ENCODE assay signal across 9 mouse cellular contexts in genomic region chr6:4762252-4762651, GRCm38 (mm10). TPM values are rescaled to one million over a fixed set of nuclear protein-coding genes. Genes with fewer than 3 reads are reported as not detected.
DNase-seq lines count a peak whose midpoint lies in the region; ATAC-seq and TF ChIP-seq lines count a peak whose summit lies in the region.
"Had no signal": no experiment of that assay in that cellular context is flagged by ENCODE, and none has a peak within 500 bp of the region (broad histone marks: within the 10 kb centered on the region; RNA-seq: fewer than 3 reads in every experiment).

No protein-coding gene starts in this region.

- DNase-seq in kidney, postnatal 10 days, result no peak
- no peak for DNase-seq in embryonic facial prominence, embryonic 14.5 days (ENCODE audit: low spot score)
- no peak for DNase-seq in Muller cell, postnatal 12 days (ENCODE audit: inconsistent ontology term)
- no peak for DNase-seq in urinary bladder, postnatal 4 days (ENCODE audit: low spot score in 2 of 2)
- no peak for DNase-seq in thymus, postnatal 10 days (ENCODE audit: low spot score in 2 of 2)

- H3K4me3 ChIP-seq in kidney, embryonic 15.5 days (replicated peaks), result no peak overlapping the region
- H3K4me3 ChIP-seq in embryonic facial prominence, embryonic 14.5 days (ENCODE audit: low read depth, low read length), result no peak overlapping the region
- no peak overlapping the region for H3K4me3 ChIP-seq in intestine, postnatal 0 days (ENCODE audit: low read depth, low read length)
- H3K4me3 ChIP-seq in neural tube, embryonic 14.5 days (ENCODE audit: low read depth, low read length), result no peak overlapping the region
- H3K4me3 ChIP-seq: erythroblast, embryonic 14.5 days had no signal

- H3K4me1 ChIP-seq in kidney, embryonic 15.5 days, result no peaks in the 10 kb centered on the region
- H3K4me1 ChIP-seq in embryonic facial prominence, embryonic 14.5 days (ENCODE audit: control insufficient read depth, insufficient read depth, low read length), result no peaks in the 10 kb centered on the region
- H3K4me1 ChIP-seq in intestine, postnatal 0 days (replicated peaks; ENCODE audit: control insufficient read depth, insufficient read depth, low read length), result no peaks in the 10 kb centered on the region
- H3K4me1 ChIP-seq in neural tube, embryonic 14.5 days (ENCODE audit: control insufficient read depth, insufficient read depth, low read length), result no peaks in the 10 kb centered on the region

- no peak overlapping the region for H3K27ac ChIP-seq in kidney, embryonic 15.5 days
- no peak overlapping the region for H3K27ac ChIP-seq in embryonic facial prominence, embryonic 14.5 days (replicated peaks; ENCODE audit: low read depth, low read length)
- no peak overlapping the region for H3K27ac ChIP-seq in intestine, postnatal 0 days (ENCODE audit: low read depth, low read length)
- H3K27ac ChIP-seq in neural tube, embryonic 14.5 days (ENCODE audit: low read depth, low read length), result no peak overlapping the region

- peak; percentile 99 for ATAC-seq in kidney, embryonic 15.5 days (replicated peaks; ENCODE audit: low FRiP score)
- ATAC-seq in embryonic facial prominence, embryonic 14.5 days (ENCODE audit: low read depth), result peak; percentile 95
- peak; percentile 90 for ATAC-seq in intestine, postnatal 0 days
- peak; percentile 98 for ATAC-seq in neural tube, embryonic 14.5 days (ENCODE audit: low read depth)

- WGBS in kidney, embryonic 15.5 days, result 45% methylated on average over 2 of the region's 2 CpGs
- WGBS in embryonic facial prominence, embryonic 14.5 days, result 38% methylated on average over 2 of the region's 2 CpGs
- WGBS in intestine, postnatal 0 days, result 36% methylated on average over 2 of the region's 2 CpGs
- 34% methylated on average over 2 of the region's 2 CpGs for WGBS in neural tube, embryonic 14.5 days

- TF ChIP-seq CTCF in intestine, postnatal 0 days (IDR thresholded peaks at IDR 0.05; ENCODE audit: low read depth), result no peak

- no peaks in the 10 kb centered on the region for H3K27me3 ChIP-seq in kidney, embryonic 15.5 days
- no peaks in the 10 kb centered on the region for H3K27me3 ChIP-seq in embryonic facial prominence, embryonic 14.5 days (replicated peaks; ENCODE audit: control insufficient read depth, insufficient read depth, low read length)
- H3K27me3 ChIP-seq in intestine, postnatal 0 days (replicated peaks; ENCODE audit: control insufficient read depth, insufficient read depth, low read length), result no peaks in the 10 kb centered on the region
- H3K27me3 ChIP-seq in neural tube, embryonic 14.5 days (ENCODE audit: control insufficient read depth, insufficient read depth, low read length), result no peaks in the 10 kb centered on the region

- no peaks in the 10 kb centered on the region for H3K9me3 ChIP-seq in kidney, embryonic 15.5 days (replicated peaks)
- no peaks in the 10 kb centered on the region for H3K9me3 ChIP-seq in embryonic facial prominence, embryonic 14.5 days (ENCODE audit: control insufficient read depth, low read length)
- H3K9me3 ChIP-seq in intestine, postnatal 0 days (ENCODE audit: control insufficient read depth), result no peaks in the 10 kb centered on the region
- H3K9me3 ChIP-seq in neural tube, embryonic 14.5 days (ENCODE audit: control insufficient read depth, low read length), result no peaks in the 10 kb centered on the region

- H3K4me2 ChIP-seq in kidney, embryonic 15.5 days, result no peak overlapping the region
- no peak overlapping the region for H3K4me2 ChIP-seq in embryonic facial prominence, embryonic 14.5 days (ENCODE audit: low read depth, low read length)
- H3K4me2 ChIP-seq in intestine, postnatal 0 days (replicated peaks; ENCODE audit: low read depth), result no peak overlapping the region
- no peak overlapping the region for H3K4me2 ChIP-seq in neural tube, embryonic 14.5 days (ENCODE audit: low read depth, low read length)

- no peak overlapping the region for H3K9ac ChIP-seq in kidney, embryonic 15.5 days
- H3K9ac ChIP-seq in embryonic facial prominence, embryonic 14.5 days (ENCODE audit: low read depth, low read length), result no peak overlapping the region
- H3K9ac ChIP-seq in intestine, postnatal 0 days (ENCODE audit: low read depth, low read length), result no peak overlapping the region
- H3K9ac ChIP-seq in neural tube, embryonic 14.5 days (replicated peaks; ENCODE audit: low read depth, low read length), result no peak overlapping the region

- H3K36me3 ChIP-seq in kidney, embryonic 15.5 days, result no peaks in the 10 kb centered on the region
- no peaks in the 10 kb centered on the region for H3K36me3 ChIP-seq in embryonic facial prominence, embryonic 14.5 days (ENCODE audit: control insufficient read depth, insufficient read depth, low read length)
- no peaks in the 10 kb centered on the region for H3K36me3 ChIP-seq in intestine, postnatal 0 days (ENCODE audit: control insufficient read depth, insufficient read depth)
- H3K36me3 ChIP-seq in neural tube, embryonic 14.5 days (ENCODE audit: control insufficient read depth, insufficient read depth, low read length), result no peaks in the 10 kb centered on the region

RNA-seq across cellular contexts. Expression of gene Peg10, which starts 15.1 kb away (rescaled TPM):
- polyA plus RNA-seq in kidney, embryonic 15.5 days (2015; fragmentation: Nextera tagmentation; extraction: Ambion mirVana), result 4.1 and 4.4 TPM in 2 replicates
- polyA plus RNA-seq in embryonic facial prominence, embryonic 14.5 days (2014; fragmentation: Nextera tagmentation; extraction: Ambion mirVana), result 21.2 and 22.3 TPM in 2 replicates
- polyA plus RNA-seq in intestine, postnatal 0 days (2015; fragmentation: Nextera tagmentation; extraction: Ambion mirVana), result 0.55 TPM in 2 replicates
- 4.6 and 7.0 TPM in 2 replicates for polyA plus RNA-seq in neural tube, embryonic 14.5 days (2014; fragmentation: Nextera tagmentation; extraction: Ambion mirVana)

RNA-seq across cellular contexts. Expression of gene Sgce, which starts 15.2 kb away (rescaled TPM):
- 46.8 and 48.7 TPM in 2 replicates for polyA plus RNA-seq in kidney, embryonic 15.5 days (2015; fragmentation: Nextera tagmentation; extraction: Ambion mirVana)
- 67.1 and 69.8 TPM in 2 replicates for polyA plus RNA-seq in embryonic facial prominence, embryonic 14.5 days (2014; fragmentation: Nextera tagmentation; extraction: Ambion mirVana)
- 25.5 and 29.7 TPM in 2 replicates for polyA plus RNA-seq in intestine, postnatal 0 days (2015; fragmentation: Nextera tagmentation; extraction: Ambion mirVana)
- 46.0 and 48.4 TPM in 2 replicates for polyA plus RNA-seq in neural tube, embryonic 14.5 days (2014; fragmentation: Nextera tagmentation; extraction: Ambion mirVana)
- polyA plus RNA-seq: erythroblast, embryonic 14.5 days had no signal
